Mouse (Mus musculus): Measurements from ENCODE around the gene Abcc1. TPM values are rescaled to one million over a fixed set of nuclear protein-coding genes. Genes with fewer than 3 reads are reported as not detected.

Gene Abcc1
- total and polyA plus RNA-seq, 2 experiments from 2014 or later = 5.9 to 15.3 TPM

- no peaks in the 10 kb centered on the region for H3K9me3 ChIP-seq (ENCODE audit: low read length)
- H3K4me1 ChIP-seq (ENCODE audit: insufficient read depth) = no peaks in the 10 kb centered on the region
- no peak overlapping the region for H3K4me3 ChIP-seq (ENCODE audit: low read depth, low read length)
- H3K4me2 ChIP-seq (ENCODE audit: low read depth) = no peak overlapping the region
- no peak for TF ChIP-seq CTCF (IDR thresholded peaks at IDR 0.05; ENCODE audit: low read depth)
- DNase-seq = no peak
- H3K36me3 ChIP-seq (ENCODE audit: insufficient read depth) = no peaks in the 10 kb centered on the region; the same call in none of the 2 replicates
- 100% methylated on average over 2 of the region's 2 CpGs for WGBS
- no peaks in the 10 kb centered on the region for H3K27me3 ChIP-seq (ENCODE audit: insufficient read depth, low read length)
- no peak overlapping the region for H3K27ac ChIP-seq (ENCODE audit: low read depth, low read length)
- ATAC-seq = no peak
- H3K9ac ChIP-seq = no peak overlapping the region
These were observed 118.3 kb downstream of the Abcc1 start for GRCm38 (mm10) chr16:14479641-14480040.

- no peak for DNase-seq
- Histone ChIP-seq H3K36me3 (ENCODE audit: insufficient read depth) (no peaks in the 10 kb centered on the region), H3K27me3 (ENCODE audit: insufficient read depth, low read length) (no peaks in the 10 kb centered on the region), H3K9ac (no peak overlapping the region), H3K4me3 (ENCODE audit: low read depth, low read length) (no peak overlapping the region), H3K27ac (ENCODE audit: low read depth, low read length) (no peak overlapping the region), H3K4me1 (ENCODE audit: insufficient read depth) (no peaks in the 10 kb centered on the region), H3K9me3 (ENCODE audit: low read length) (no peaks in the 10 kb centered on the region), H3K4me2 (ENCODE audit: low read depth) (no peak overlapping the region)
- no peak for TF ChIP-seq CTCF (IDR thresholded peaks at IDR 0.05; ENCODE audit: low read depth)
- WGBS = 78% methylated on average over 1 of the region's 1 CpGs
- ATAC-seq = no peak
These were observed 121.9 kb downstream of the Abcc1 start for GRCm38 (mm10) chr16:14483221-14483620.

GRCm38 (mm10) chr16:14493491-14494114 lies 132.2 kb downstream of the Abcc1 start:
- ATAC-seq (no peak), DNase-seq (peak; percentile 37)
- Histone ChIP-seq H3K4me3 (ENCODE audit: low read depth, low read length) (no peak overlapping the region), H3K9me3 (ENCODE audit: low read length) (no peaks in the 10 kb centered on the region), H3K36me3 (ENCODE audit: insufficient read depth) (no peaks in the 10 kb centered on the region), H3K9ac (no peak overlapping the region), H3K4me1 (ENCODE audit: insufficient read depth) (no peaks in the 10 kb centered on the region), H3K4me2 (ENCODE audit: low read depth) (no peak overlapping the region), H3K27me3 (ENCODE audit: insufficient read depth, low read length) (no peaks in the 10 kb centered on the region), H3K27ac (ENCODE audit: low read depth, low read length) (no peak overlapping the region)
- TF ChIP-seq CTCF (IDR thresholded peaks at IDR 0.05; ENCODE audit: low read depth) = peak; percentile 58
- WGBS = 87% methylated on average over 2 of the region's 2 CpGs

GRCm38 (mm10) chr16:14501649-14502360 lies 140.4 kb downstream of the Abcc1 start:
- Histone ChIP-seq H3K9ac (no peak overlapping the region), H3K36me3 (ENCODE audit: insufficient read depth) (no peaks in the 10 kb centered on the region), H3K27ac (ENCODE audit: low read depth, low read length) (no peak overlapping the region), H3K9me3 (ENCODE audit: low read length) (no peaks in the 10 kb centered on the region), H3K4me2 (ENCODE audit: low read depth) (no peak overlapping the region), H3K4me1 (ENCODE audit: insufficient read depth) (no peaks in the 10 kb centered on the region), H3K27me3 (ENCODE audit: insufficient read depth, low read length) (no peaks in the 10 kb centered on the region), H3K4me3 (ENCODE audit: low read depth, low read length) (no peak overlapping the region)
- ATAC-seq (peak; percentile 86), DNase-seq (peak; percentile 14)
- WGBS = 75% methylated on average over 8 of the region's 8 CpGs
- no peak for TF ChIP-seq CTCF (IDR thresholded peaks at IDR 0.05; ENCODE audit: low read depth)

GRCm38 (mm10) chr16:14506461-14506860 lies 145.1 kb downstream of the Abcc1 start:
- Histone ChIP-seq H3K36me3 (ENCODE audit: insufficient read depth) (no peaks in the 10 kb centered on the region), H3K4me2 (ENCODE audit: low read depth) (no peak overlapping the region), H3K9ac (no peak overlapping the region), H3K9me3 (ENCODE audit: low read length) (no peaks in the 10 kb centered on the region), H3K4me1 (ENCODE audit: insufficient read depth) (no peaks in the 10 kb centered on the region), H3K27ac (ENCODE audit: low read depth, low read length) (no peak overlapping the region), H3K27me3 (ENCODE audit: insufficient read depth, low read length) (no peaks in the 10 kb centered on the region), H3K4me3 (ENCODE audit: low read depth, low read length) (no peak overlapping the region)
- ATAC-seq (no peak), DNase-seq (no peak)
- WGBS = 81% methylated on average over 2 of the region's 2 CpGs
- no peak for TF ChIP-seq CTCF (IDR thresholded peaks at IDR 0.05; ENCODE audit: low read depth)

Other genes starting within 250 kb of the Abcc1 start
- 11.9 and 14.1 TPM in 2 replicates for gene Nde1, start 198.3 kb upstream of the Abcc1 start, total RNA-seq (2014; rRNA removed)
- 15.2 and 17.7 TPM in 2 replicates for gene Nde1, start 198.3 kb upstream of the Abcc1 start, polyA plus RNA-seq (2015; fragmentation: Nextera tagmentation; extraction: Ambion mirVana)
- 22.4 and 26.4 TPM in 2 replicates for gene Marf1, start 198.2 kb upstream of the Abcc1 start, total RNA-seq (2014; rRNA removed)
- gene Marf1, start 198.2 kb upstream of the Abcc1 start, polyA plus RNA-seq (2015; fragmentation: Nextera tagmentation; extraction: Ambion mirVana) = 6.5 and 8.6 TPM in 2 replicates
- 0.69 and 2.0 TPM in 2 replicates for gene Myh11, start 70.2 kb upstream of the Abcc1 start, total RNA-seq (2014; rRNA removed)
- gene Myh11, start 70.2 kb upstream of the Abcc1 start, polyA plus RNA-seq (2015; fragmentation: Nextera tagmentation; extraction: Ambion mirVana) = 0.52 and 0.53 TPM in 2 replicates
- 111 and 120 TPM in 2 replicates for gene Fopnl, start 44.2 kb upstream of the Abcc1 start, total RNA-seq (2014; rRNA removed)
- 216 and 222 TPM in 2 replicates for gene Fopnl, start 44.2 kb upstream of the Abcc1 start, polyA plus RNA-seq (2015; fragmentation: Nextera tagmentation; extraction: Ambion mirVana)
- gene A630010A05Rik, start 200.8 kb downstream of the Abcc1 start, total RNA-seq (2014; rRNA removed) = not detected in 2 replicates
- not detected in 2 replicates for gene A630010A05Rik, start 200.8 kb downstream of the Abcc1 start, polyA plus RNA-seq (2015; fragmentation: Nextera tagmentation; extraction: Ambion mirVana)